Mouse (Mus musculus): ENCODE results near the gene Kcnn1.

GRCm38 (mm10) chr8:70885612-70886011 lies 22.6 kb upstream of the Kcnn1 start:
- TF ChIP-seq CTCF (IDR thresholded peaks at IDR 0.05; ENCODE audit: control insufficient read depth, insufficient read depth, insufficient replicate concordance, low read depth, low read length) = no peak
- no peak for TF ChIP-seq POLR2A (IDR thresholded peaks at IDR 0.05; ENCODE audit: control insufficient read depth, low read depth, low read length)
